Comparison of ENCODE assay signal across 16 mouse cellular contexts in genomic region chr9:14383186-14383920, GRCm38 (mm10).
"Had no signal": no experiment of that assay in that cellular context is flagged by ENCODE, and none has a peak within 500 bp of the region (broad histone marks: within the 10 kb centered on the region; RNA-seq: fewer than 3 reads in every experiment).

No protein-coding gene starts in this region.

- H3K4me3 ChIP-seq: limb, embryonic 10.5 days; limb, embryonic 13.5 days; lung, embryonic 15.5 days; midbrain, embryonic 10.5 days; midbrain, embryonic 13.5 days; myocyte; neural tube, embryonic 13.5 days had no signal

- H3K9me3 ChIP-seq: limb, embryonic 10.5 days; limb, embryonic 13.5 days; lung, embryonic 15.5 days; midbrain, embryonic 10.5 days; midbrain, embryonic 13.5 days; neural tube, embryonic 13.5 days had no signal

- ATAC-seq: midbrain, embryonic 13.5 days; midbrain, embryonic 16.5 days had no signal

- H3K27me3 ChIP-seq: lung, embryonic 15.5 days; megakaryocyte, embryonic 14.5 days had no signal

- DNase-seq: kidney, adult 2 months; kidney, postnatal 25 days; retina, postnatal 1 day; right cerebral cortex, postnatal 25 days; thymus, adult 18-20 months; thymus, postnatal 4 days had no signal

- H3K27ac ChIP-seq: kidney, postnatal 0 days; limb, embryonic 10.5 days; limb, embryonic 13.5 days; lung, embryonic 15.5 days; midbrain, embryonic 10.5 days; midbrain, embryonic 13.5 days; neural tube, embryonic 13.5 days had no signal

- H3K36me3 ChIP-seq: limb, embryonic 10.5 days; limb, embryonic 13.5 days; lung, embryonic 15.5 days; midbrain, embryonic 10.5 days; midbrain, embryonic 13.5 days; neural tube, embryonic 13.5 days had no signal

- H3K9ac ChIP-seq: limb, embryonic 13.5 days; lung, embryonic 15.5 days; midbrain, embryonic 13.5 days; neural tube, embryonic 13.5 days had no signal

- H3K4me2 ChIP-seq: limb, embryonic 13.5 days; lung, embryonic 15.5 days; midbrain, embryonic 13.5 days; neural tube, embryonic 13.5 days had no signal
